Mouse (Mus musculus) R1 (cell line): Measurements from ENCODE around the gene Hspa8.
"Not testable (repeated sequence)": the region's sequence is repeated elsewhere in the genome, so short reads cannot be mapped to it uniquely, and the experiment has no call there.

Experiments used
- DNase-seq: peaks from one replicate; pipeline ENCODE4 v3.0.0-alpha.2; 2018; ENCODE audit warnings: low read depth, low spot score

Hspa8 gene

DNA sequence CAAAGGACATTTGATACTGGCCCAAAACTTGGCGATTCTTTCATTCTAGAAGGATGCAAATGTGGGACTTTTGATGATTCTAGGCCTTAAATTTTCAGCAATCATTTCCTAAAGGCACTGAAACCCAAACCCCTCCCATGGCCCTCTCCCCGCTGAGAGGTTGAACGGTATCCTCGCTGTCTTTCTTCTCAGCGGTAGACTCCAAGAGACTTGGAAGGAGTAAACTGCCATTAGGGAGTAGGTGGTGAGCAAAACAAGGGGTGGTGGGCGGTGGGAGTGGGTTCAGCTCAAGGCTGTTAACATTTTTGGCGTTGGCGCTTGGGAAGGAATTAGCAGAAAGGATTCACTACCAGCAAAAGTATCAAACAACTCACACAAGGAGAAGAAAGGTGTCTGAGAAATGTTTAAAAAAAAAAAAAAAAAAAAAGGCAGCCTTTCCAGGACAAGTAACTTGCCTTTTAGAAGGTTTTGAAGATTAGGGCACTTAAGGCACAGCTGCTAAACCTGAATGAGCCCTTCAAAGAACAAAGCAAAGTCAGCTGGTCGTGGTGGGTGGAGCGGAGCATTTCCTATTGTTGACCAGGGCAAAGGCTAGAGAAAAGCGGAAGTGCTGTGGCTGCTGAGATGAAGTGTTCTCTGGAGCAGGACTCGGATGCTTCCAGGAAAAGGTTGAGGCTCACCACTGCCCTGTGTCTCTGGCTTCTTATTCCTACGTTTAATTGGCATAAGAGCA is 17.0 kb upstream of the Hspa8 start:
- peak; percentile 98 for DNase-seq

DNA sequence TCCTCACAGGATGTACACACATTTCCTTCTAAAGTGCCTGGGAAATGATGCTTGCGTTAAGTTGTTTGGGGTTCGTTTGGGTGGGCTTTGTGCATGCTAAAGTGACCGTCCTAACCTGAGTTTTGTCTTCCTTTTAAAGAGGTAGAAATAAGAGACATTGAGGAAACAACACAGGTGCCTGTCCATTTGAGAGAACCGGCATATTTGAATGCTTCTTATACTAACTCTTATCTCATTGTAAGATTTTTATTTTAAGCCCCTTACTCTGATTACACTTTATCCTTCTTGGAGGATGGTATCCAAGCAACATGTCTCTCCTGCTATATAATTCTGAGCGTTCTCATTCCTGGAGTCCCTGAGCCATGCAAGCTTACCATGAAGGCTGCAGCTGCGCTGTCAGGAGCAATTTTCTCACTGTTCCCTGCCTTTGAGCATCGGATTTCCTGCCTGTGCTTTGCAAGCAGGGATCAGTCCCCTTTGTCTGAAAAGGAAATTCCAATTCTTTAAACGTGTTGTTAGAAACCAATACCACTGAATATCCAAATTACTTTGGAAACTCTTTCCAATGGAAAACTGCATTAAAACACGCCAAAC is 16.3 kb upstream of the Hspa8 start:
- DNase-seq, result peak; percentile 47

DNA sequence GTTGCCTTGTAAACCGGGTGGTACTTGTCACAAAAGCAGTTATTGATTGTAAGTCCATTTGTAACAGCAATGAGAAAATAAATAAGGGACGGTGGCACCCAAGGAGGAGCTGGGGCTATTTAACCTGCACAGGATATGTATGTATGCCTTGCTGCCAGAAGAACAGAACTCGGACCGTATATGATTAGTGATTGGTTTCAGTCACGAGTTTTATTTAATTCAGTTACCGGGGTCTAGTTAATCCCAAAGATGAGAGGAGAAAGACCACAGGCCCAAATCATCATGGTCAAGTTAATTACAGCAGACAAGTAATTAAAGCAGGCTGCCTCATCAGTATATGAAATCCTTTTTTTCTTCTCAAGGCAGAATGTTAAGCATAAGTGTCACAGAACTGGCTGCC is 15.3 kb upstream of the Hspa8 start:
- DNase-seq, result no peak

DNA sequence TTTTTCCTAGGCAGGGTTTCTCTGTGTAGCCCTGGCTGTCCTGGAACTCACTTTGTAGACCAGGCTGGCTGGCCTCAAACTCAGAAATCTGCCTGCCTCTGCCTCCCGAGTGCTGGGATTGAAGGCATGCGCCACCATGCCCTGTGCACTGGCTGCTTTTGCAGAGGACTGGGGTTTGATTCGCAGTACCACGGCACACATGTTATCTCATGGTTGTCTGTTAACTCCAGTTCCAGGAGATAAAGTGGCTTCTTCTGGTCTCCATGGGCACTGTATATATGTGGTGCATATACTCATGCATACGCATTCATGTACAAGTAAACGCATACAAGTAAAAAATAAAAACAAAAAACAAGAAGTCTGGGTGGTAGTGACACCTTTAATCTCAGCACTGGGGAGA is 14.0 kb upstream of the Hspa8 start:
- DNase-seq, result not testable (repeated sequence)

DNA sequence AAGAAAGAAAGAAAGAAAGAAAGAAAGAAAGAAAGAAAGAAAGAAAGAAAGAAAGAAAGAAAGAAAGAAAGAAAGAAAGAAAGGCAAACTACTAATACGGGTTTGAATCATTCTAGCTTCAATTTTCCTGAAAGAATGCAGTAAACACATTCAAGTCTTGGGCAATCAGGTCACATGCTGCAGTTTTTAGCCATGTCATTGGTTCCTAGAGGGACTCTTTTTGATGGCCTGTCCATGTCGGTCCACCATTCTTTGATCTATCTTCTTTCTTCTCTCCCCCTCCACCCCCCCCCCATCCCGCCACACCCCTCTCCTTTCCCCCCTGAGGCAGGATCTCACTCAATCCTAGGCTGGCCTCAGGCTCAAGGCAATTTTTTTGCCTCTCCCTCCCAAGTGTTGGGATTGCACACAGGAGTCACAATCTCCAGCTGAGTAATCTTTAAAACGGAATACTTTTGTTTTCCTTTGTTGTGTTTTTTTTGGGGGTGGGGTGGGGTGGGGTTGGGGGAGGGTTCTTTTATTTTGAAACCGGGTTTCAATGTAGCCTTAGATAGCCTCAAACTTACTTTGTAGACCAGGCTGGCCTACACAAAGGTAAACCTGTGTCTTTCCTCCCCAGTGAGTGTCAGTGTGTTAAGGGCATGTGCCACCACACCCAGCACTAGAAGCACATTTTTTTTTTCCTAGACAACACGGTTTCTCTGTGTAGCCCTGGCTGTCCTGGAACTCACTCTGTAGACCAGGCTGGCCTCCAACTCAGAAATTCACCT is 8.7 kb upstream of the Hspa8 start:
- DNase-seq, result peak; percentile 63

DNA sequence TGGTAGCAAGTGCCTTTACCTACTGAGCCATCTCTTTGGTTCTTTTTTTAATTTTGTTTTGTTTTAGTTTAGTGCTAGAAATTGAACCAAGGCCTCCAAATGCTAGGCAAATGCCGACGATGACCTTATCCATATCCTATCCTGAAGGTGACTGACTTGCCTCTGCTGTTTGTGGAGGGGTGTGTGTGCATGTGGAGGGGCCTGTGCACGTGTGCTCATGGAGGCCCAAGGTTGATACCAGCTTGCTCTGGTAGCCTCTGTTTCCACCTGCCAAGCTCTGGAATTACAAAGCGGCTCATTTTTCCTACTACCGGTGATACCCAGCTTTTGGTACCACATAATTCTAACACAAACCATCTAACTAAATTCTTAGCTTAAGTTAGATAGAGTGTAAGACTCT is 7.2 kb upstream of the Hspa8 start:
- peak; percentile 75 for DNase-seq

DNA sequence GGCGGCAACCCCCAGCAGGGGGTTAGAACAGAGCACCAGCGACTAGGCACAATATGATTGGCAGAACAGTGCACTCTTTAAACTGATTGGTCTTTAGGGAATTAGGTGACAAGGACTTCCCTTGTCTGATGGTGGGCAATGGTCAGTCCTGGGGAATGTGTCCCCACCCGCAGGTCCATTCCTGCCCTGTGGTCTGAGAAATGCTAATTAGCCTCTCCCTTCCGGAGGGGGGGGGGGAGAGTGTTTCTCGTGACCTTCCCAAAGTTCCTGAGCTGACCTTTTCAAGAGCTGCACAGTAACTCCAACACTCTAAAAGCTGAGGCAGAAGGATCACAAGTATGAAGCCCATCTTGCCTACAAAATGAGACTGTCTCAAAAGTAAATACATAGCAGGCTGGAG is 6.5 kb upstream of the Hspa8 start:
- DNase-seq, result peak; percentile 93

DNA sequence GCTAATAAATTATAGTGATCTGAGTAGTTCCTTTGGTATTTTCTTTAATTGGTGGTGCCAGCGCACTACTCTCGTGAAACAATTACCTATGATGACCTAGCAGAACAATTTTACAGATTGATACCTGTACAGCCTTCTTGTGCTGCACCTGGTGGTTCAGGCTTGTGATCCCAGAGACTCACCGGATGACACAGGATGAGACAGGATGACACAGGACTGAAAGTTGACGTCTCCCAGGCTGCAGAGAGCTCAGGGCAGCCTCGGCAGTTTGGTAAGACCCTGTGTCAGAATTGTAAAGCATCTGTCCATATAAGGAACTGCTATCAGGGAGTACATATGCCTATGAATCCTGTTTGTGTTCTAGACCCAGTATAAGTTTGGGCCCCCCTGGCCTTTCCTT is 5.9 kb upstream of the Hspa8 start:
- DNase-seq, result peak; percentile 89

DNA sequence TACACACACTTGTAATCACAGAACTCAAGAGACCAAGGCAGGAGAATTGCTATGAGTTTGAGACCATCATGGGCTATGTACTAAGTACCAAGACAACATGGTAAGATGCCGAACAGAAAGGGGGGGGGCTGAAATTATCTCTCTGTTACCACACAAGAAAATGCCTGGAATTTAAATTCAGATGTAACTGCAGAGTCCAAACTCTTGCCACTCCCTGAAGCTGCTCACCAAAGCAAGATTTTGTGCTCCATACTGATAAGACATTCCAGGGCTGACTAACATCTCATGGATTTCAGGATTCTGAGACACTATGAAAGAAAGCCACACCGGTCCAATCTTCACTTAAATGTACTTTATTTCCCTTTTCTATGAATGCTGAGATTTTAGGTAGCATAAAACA is 5.2 kb upstream of the Hspa8 start:
- peak; percentile 84 for DNase-seq

DNA sequence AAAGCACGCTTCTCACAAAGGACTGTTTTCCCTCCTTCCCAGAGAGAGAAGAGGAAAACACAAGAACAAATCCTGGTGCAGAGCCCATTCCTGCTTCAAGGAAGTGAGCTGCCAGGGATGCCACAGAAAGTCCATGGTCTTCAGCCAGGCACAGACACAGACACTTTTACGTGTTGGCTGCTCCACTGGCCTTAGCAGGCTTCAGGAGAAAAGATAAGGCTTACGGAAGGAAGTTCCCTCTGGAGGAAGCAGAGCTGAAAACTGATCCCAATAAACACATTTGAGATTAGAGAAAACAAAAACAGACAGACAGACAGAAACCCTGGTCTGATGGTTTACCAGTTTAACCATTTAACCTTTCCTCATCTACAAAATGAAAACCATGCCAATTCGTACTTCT is 4.7 kb upstream of the Hspa8 start:
- no peak for DNase-seq

DNA sequence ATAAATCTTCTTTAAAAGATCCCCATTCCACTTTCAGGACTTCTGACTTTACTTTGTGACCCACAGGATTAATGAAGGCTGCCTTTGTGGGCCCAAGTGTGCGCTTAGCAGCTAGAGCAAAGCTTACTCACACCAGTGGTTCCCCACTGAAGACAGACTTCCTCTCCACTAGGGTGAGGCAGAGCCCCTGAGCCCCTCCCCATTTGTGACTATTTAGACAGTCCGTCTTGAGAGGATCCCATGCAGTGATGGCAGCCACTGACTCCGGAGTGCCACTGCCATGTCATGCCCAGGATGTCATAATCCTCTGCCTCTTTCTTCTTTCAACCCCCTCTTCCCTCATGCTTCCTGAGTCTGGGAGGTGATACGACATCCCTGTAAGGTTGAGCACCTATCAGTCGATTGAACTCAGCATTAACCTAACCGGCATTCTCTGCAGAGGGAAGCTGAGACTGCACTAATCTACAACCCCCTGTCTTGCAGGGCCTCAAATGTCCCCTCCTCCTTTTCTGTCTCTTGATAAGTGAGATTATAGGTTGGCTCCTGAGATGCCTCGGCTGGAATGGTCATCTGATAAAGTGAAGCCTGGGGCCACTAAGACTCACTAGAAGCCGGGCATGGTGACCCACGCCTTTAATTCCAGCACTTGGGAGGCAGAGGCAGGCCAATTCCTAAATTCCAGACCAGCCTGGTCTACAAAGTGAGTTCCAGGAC is 2.4 kb upstream of the Hspa8 start:
- DNase-seq, result peak; percentile 90

DNA sequence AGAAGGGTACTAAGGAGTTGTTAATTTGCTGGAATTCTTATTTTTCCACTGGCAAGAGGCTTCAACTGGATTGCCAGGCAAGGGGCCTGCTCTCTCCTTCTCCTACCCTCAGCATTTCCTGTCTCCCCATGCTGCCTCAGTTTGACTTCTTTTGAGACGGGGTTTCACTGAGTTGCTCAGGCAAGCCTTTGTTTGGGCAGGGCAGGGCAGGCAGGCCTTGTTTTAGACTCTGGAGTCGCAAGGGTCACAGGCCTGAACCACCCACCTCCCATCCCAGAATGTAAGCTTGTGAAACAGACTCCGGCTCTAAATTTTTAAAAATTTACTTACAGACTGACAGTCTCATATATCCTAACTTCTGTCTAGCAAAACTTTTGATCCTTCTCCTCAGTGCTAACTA is 1.7 kb upstream of the Hspa8 start:
- DNase-seq, result peak; percentile 89

DNA sequence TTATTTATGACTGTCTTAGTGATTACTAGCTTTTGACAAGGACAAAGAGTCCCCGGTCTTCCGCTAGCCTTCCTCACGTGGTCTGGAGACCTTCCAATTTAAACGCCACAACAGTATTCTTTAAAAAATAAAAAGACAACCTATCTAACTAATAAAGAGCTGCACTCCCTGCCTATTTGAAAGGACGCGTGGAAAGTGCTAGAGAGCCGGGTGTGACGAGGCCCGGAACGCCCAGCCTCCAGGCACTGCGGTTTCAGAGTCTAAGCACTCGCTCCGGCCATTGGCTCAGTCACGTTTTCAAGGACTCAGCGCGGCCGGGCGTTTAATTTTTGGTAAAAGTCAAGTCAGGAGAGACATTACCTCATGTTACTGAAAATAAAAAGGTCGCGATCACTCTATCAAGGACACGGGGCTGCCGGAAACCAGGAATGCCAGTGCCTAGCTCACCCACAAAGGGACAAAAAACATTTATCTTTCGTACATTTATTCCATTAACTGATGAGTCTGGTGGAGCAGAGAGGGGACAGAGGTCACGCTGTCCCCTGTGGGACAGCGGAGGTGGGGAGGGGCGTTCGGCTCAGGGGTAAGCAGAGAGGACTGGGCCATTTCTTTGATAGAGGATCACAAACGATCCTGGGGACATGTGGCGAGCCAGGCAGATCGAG is 815 bp upstream of the Hspa8 start:
- peak; percentile 78 for DNase-seq

DNA sequence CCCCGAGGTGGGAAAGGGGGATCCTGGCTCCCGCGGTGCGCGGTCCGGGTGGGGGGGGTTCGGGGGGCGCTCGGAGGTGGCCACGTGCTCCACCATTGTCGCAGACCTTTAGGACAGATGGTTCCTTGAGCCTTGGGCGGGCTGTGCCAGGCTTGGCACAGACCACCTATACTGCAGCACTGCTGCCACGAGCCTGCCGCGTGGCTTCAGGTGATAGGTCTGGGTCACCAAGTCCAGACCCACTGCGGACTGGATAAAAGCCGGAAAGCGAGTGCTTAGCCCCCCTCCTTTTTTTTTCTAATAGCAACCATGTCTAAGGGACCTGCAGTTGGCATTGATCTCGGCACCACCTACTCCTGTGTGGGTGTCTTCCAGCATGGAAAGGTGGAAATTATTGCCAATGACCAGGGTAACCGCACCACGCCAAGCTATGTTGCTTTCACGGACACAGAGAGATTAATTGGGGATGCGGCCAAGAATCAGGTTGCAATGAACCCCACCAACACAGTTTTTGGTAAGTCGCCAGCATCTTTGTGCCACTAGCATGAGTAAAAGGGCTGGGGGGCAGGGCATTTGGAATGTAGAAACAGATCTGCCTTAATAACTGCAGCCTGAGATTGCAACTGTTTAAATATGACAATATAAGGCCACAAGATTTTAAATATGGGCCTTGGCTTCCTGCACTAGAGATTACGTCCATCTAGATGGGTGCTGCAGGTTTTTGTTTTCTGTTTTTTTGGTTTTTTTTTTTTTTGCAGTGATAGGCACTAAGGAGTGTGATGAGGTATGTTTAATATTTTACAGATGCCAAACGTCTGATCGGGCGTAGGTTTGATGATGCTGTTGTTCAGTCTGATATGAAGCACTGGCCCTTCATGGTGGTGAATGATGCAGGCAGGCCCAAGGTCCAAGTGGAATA is 1.1 kb downstream of the Hspa8 start:
- peak; percentile 74 for DNase-seq

DNA sequence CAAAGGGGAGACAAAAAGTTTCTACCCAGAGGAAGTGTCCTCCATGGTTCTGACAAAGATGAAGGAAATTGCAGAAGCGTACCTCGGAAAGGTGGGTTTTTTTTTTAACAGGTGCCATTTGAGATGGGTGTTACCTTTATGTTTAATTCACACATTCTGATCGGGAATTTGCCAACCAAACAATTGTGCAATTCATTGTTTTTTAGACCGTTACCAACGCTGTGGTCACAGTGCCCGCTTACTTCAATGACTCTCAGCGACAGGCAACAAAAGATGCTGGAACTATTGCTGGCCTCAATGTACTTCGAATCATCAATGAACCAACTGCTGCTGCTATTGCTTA is 1.7 kb downstream of the Hspa8 start:
- DNase-seq, result not testable (repeated sequence)

DNA sequence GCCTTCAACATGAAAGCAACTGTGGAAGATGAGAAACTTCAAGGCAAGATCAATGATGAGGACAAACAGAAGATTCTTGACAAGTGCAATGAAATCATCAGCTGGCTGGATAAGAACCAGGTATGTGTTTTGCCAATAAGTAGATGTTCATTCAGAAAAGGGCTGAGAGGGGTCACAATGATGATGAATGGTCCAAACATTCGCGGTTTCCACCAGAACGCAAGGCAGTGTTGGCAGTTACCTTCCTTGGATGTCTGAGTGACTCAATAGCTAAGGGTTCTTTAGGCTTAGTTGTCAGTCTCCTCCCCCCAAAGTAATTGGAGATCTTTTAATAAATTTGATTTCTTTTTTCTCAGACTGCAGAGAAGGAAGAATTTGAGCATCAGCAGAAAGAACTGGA is 3.8 kb downstream of the Hspa8 start:
- DNase-seq, result not testable (repeated sequence)

DNA sequence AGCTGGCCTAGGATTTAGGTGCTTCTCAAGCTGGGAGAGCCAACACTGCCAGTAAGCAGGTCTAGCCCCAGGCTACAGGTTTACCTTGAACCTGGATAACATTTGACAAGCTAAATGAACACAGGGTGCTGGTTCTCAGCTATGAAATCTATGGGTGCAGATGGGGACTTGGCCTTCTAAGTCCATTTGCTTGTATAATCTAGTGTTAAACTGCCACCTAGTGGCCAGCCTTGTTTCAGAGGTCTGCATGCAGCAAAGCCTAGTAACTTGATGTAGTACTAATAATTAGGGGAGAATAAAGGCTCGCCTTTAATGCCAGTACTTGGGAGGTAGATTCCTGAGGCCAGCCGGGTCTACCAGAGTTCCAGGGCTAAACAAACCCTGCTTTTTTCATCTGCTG is 4.5 kb downstream of the Hspa8 start:
- peak; percentile 88 for DNase-seq

DNA sequence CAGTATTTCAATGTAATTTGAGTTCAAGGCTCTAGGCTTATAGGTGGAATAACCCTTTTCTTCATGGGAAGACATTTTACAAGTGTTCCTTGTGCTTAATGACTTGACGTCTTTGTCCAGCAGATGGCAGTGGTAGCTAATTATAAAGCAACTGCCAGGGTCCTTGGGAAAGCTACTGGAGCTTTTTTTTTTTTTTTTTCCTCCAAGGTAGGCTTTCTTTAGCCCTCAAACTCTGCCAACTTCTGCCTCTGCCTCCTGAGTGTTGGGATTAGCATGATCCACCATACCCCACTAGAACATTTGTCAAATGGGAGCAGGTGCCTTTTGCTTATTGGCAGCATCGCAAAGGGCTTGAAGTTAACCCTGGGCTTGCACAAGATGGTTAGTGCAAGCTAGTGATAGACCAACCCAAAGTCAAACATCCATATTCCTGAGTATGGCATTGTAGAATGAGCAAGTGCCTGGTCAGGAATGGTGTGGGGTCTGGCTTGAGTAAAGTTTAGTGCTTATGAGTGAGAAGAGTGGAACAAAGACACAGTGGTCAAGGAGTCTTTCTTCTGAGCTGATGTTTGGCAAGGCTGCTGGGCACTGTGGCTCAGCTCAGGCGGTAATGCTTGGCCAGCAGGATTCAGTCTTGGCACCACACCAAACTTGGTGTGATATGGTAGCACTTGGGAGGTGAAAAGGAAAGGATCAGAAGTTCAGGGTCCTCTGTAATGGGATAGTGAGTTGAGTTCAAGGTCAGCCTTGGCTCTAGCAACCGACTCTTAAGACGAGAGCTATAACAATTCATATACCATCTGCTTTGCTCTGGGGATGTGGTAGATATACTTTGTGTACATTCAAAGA is 5.9 kb downstream of the Hspa8 start:
- DNase-seq, result peak; percentile 91

DNA sequence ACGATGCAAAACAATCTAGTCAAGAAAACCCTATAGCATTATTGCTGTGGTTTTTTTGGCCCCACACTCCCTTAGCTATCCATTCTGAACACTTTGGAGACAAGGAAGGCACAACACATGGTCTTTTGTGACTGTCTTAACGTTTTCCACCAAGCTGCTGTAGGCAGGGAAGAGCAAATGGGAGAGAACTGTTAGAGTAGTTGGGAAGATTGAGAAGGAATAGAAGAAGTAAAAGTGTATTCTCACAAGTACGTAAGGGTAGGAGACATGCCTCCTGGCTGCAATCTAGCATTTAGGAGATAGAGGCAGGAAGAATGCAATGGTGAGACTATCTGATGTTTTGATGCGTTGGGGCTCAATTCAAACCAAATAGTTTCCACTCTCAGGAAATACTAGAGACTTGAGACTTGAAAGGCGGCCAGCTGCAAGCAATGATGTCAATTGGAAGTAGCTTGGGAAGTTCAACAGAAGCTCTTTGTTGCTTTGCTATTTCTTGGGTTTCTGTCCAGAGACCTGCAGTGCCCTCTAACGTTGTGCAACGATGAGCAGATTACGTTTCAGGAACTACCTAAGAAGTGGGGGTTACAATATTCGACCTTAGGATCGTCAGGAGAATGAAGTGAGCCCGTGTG is 6.6 kb downstream of the Hspa8 start:
- peak; percentile 83 for DNase-seq
